Mouse (Mus musculus) limb, embryonic 13.5 days (tissue): ENCODE measurements at regions not wholly inside any gene's neighbourhood (a gene's known extent, or its start where the extent isn't known, plus 50 kb on each side); places are given as distances from the start of the nearest gene placed in this dataset.
"Not testable (repeated sequence)": the region's sequence is repeated elsewhere in the genome, so short reads cannot be mapped to it uniquely, and the experiment has no call there.

Experiments used
- ATAC-seq: fragments of 200-750 bp; cut with Nextera tagmentation; 2 replicates; pipeline ENCODE4 v1.8.0; 2017; ENCODE audit warnings: low read depth, moderate number of reproducible peaks, moderate TSS enrichment; ENCODE audit not compliant: low FRiP score
- H3K27ac ChIP-seq: fragments of 300-500 bp; sonication (generic); 2 replicates; pipeline ENCODE4 v1.5.1; 2015; ENCODE audit warnings: inconsistent platforms, mild to moderate bottlenecking, moderate library complexity
- H3K27me3 ChIP-seq: fragments of 300-500 bp; sonication (generic); 2 replicates; pipeline ENCODE4 v1.6.1; 2015; ENCODE audit warnings: mild to moderate bottlenecking, inconsistent platforms
- H3K36me3 ChIP-seq: fragments of 300-500 bp; sonication (generic); 2 replicates; pipeline ENCODE4 v1.6.1; 2015; ENCODE audit warnings: inconsistent platforms, mild to moderate bottlenecking, moderate library complexity
- H3K4me1 ChIP-seq: fragments of 300-500 bp; sonication (generic); 2 replicates; pipeline ENCODE4 v1.6.1; 2015; ENCODE audit warnings: inconsistent platforms
- H3K4me2 ChIP-seq: fragments of 300-500 bp; sonication (generic); replicated peaks from 2 replicates; pipeline ENCODE4 v1.6.1; 2015; ENCODE audit warnings: inconsistent platforms, mild to moderate bottlenecking, moderate library complexity
- H3K4me3 ChIP-seq: fragments of 300-500 bp; sonication (generic); 2 replicates; pipeline ENCODE4 v1.5.1; 2015; ENCODE audit warnings: moderate library complexity, mild to moderate bottlenecking, inconsistent platforms
- H3K9ac ChIP-seq: fragments of 300-500 bp; sonication (generic); 2 replicates; pipeline ENCODE4 v1.6.1; 2015; ENCODE audit warnings: mild to moderate bottlenecking, inconsistent platforms
- H3K9me3 ChIP-seq: fragments of 300-500 bp; sonication (generic); 2 replicates; pipeline ENCODE4 v1.6.1; 2016; ENCODE audit warnings: inconsistent platforms
- WGBS: fragments of 180-500 bp; shearing (Covaris S2); methylation state at CpG from one replicate; pipeline ENCODE4 v1.1.7; 2015; 5-methylcytosine and 5-hydroxymethylcytosine counted together

- H3K4me2 ChIP-seq, result no peak overlapping the region
- H3K4me3 ChIP-seq, result no peak overlapping the region
- ATAC-seq, result no peak
- H3K9me3 ChIP-seq, result no peaks in the 10 kb centered on the region
- no peaks in the 10 kb centered on the region for H3K36me3 ChIP-seq
- H3K27me3 ChIP-seq, result no peaks in the 10 kb centered on the region
- no peaks in the 10 kb centered on the region for H3K4me1 ChIP-seq
- H3K9ac ChIP-seq, result no peak overlapping the region
- no peak overlapping the region for H3K27ac ChIP-seq
- 91% methylated on average over 3 of the region's 3 CpGs for WGBS
Measured at GRCm38 (mm10) chr14:108828668-108829067, 85.3 kb downstream of the Slitrk1 start.

GRCm38 (mm10) chr14:108821539-108821938 is 92.4 kb downstream of the Slitrk1 start:
- Histone ChIP-seq H3K4me2 (no peak overlapping the region), H3K27me3 (no peaks in the 10 kb centered on the region)

GRCm38 (mm10) chr14:108819370-108819769 is 94.6 kb downstream of the Slitrk1 start:
- Histone ChIP-seq H3K4me3 (no peak overlapping the region), H3K4me2 (no peak overlapping the region), H3K27me3 (no peaks in the 10 kb centered on the region), H3K27ac (no peak overlapping the region), H3K4me1 (no peaks in the 10 kb centered on the region), H3K36me3 (no peaks in the 10 kb centered on the region), H3K9me3 (no peaks in the 10 kb centered on the region), H3K9ac (no peak overlapping the region)
- no peak for ATAC-seq
- WGBS, result 67% methylated on average over 1 of the region's 1 CpGs

More at GRCm38 (mm10) chr14:108821539-108821938, 92.4 kb downstream of the Slitrk1 start:
- Histone ChIP-seq H3K9ac (no peak overlapping the region), H3K27ac (no peak overlapping the region), H3K4me1 (no peaks in the 10 kb centered on the region), H3K9me3 (no peaks in the 10 kb centered on the region), H3K4me3 (no peak overlapping the region), H3K36me3 (no peaks in the 10 kb centered on the region)
- WGBS, result 84% methylated on average over 4 of the region's 4 CpGs
- ATAC-seq, result no peak

- Histone ChIP-seq H3K4me1 (no peaks in the 10 kb centered on the region), H3K9me3 (no peaks in the 10 kb centered on the region), H3K27me3 (no peaks in the 10 kb centered on the region), H3K27ac (no peak overlapping the region), H3K9ac (no peak overlapping the region), H3K36me3 (no peaks in the 10 kb centered on the region), H3K4me2 (no peak overlapping the region), H3K4me3 (no peak overlapping the region)
- ATAC-seq, result no peak
- WGBS, result 74% methylated on average over 5 of the region's 5 CpGs
Measured at GRCm38 (mm10) chr14:108805394-108805982, 108.5 kb downstream of the Slitrk1 start.

- no peaks in the 10 kb centered on the region for H3K9me3 ChIP-seq
- no peak overlapping the region for H3K9ac ChIP-seq
- no peaks in the 10 kb centered on the region for H3K36me3 ChIP-seq
- no peaks in the 10 kb centered on the region for H3K27me3 ChIP-seq
- H3K4me1 ChIP-seq, result no peaks in the 10 kb centered on the region
- 85% methylated on average over 3 of the region's 3 CpGs for WGBS
- H3K4me2 ChIP-seq, result no peak overlapping the region
- H3K4me3 ChIP-seq, result no peak overlapping the region
- no peak overlapping the region for H3K27ac ChIP-seq
- no peak for ATAC-seq
Measured at GRCm38 (mm10) chr14:108798884-108799283, 115.1 kb downstream of the Slitrk1 start.

- Histone ChIP-seq H3K4me3 (no peak overlapping the region), H3K27me3 (no peaks in the 10 kb centered on the region), H3K4me1 (no peaks in the 10 kb centered on the region), H3K9me3 (no peaks in the 10 kb centered on the region), H3K9ac (no peak overlapping the region), H3K27ac (no peak overlapping the region), H3K36me3 (no peaks in the 10 kb centered on the region), H3K4me2 (no peak overlapping the region)
- no peak for ATAC-seq
- WGBS, result 87% methylated on average over 3 of the region's 3 CpGs
Measured at GRCm38 (mm10) chr14:108792445-108792844, 121.5 kb downstream of the Slitrk1 start.

GRCm38 (mm10) chr14:108791296-108791695 is 122.7 kb downstream of the Slitrk1 start:
- no peak overlapping the region for H3K4me3 ChIP-seq
- no peak overlapping the region for H3K4me2 ChIP-seq
- no peaks in the 10 kb centered on the region for H3K4me1 ChIP-seq
- 32% methylated on average over 1 of the region's 1 CpGs for WGBS
- no peaks in the 10 kb centered on the region for H3K36me3 ChIP-seq
- no peaks in the 10 kb centered on the region for H3K9me3 ChIP-seq
- no peak for ATAC-seq
- no peaks in the 10 kb centered on the region for H3K27me3 ChIP-seq
- H3K9ac ChIP-seq, result no peak overlapping the region
- H3K27ac ChIP-seq, result no peak overlapping the region

GRCm38 (mm10) chr14:108748730-108749129 is 165.2 kb downstream of the Slitrk1 start:
- Histone ChIP-seq H3K4me3 (no peak overlapping the region), H3K36me3 (no peaks in the 10 kb centered on the region), H3K4me1 (no peaks in the 10 kb centered on the region), H3K4me2 (no peak overlapping the region), H3K27me3 (no peaks in the 10 kb centered on the region), H3K9ac (no peak overlapping the region), H3K27ac (no peak overlapping the region), H3K9me3 (no peaks in the 10 kb centered on the region)
- no peak for ATAC-seq

GRCm38 (mm10) chr14:108711811-108712210 is 202.1 kb downstream of the Slitrk1 start:
- H3K4me3 ChIP-seq, result no peak overlapping the region
- no peak overlapping the region for H3K4me2 ChIP-seq
- no peaks in the 10 kb centered on the region for H3K4me1 ChIP-seq
- peak; percentile 44; the same call in 1 of the 2 replicates for ATAC-seq
- 63% methylated on average over 6 of the region's 6 CpGs for WGBS
- H3K36me3 ChIP-seq, result no peaks in the 10 kb centered on the region
- H3K27ac ChIP-seq, result no peak overlapping the region
- H3K9ac ChIP-seq, result no peak overlapping the region
- no peaks in the 10 kb centered on the region for H3K27me3 ChIP-seq
- H3K9me3 ChIP-seq, result no peaks in the 10 kb centered on the region

GRCm38 (mm10) chr14:108709101-108709631 is 204.8 kb downstream of the Slitrk1 start:
- Histone ChIP-seq H3K4me3 (no peak overlapping the region), H3K27me3 (no peaks in the 10 kb centered on the region), H3K9me3 (no peaks in the 10 kb centered on the region), H3K4me2 (no peak overlapping the region), H3K36me3 (no peaks in the 10 kb centered on the region), H3K9ac (no peak overlapping the region), H3K27ac (no peak overlapping the region), H3K4me1 (no peaks in the 10 kb centered on the region)
- peak; percentile 87 for ATAC-seq

- H3K4me2 ChIP-seq, H3K27ac ChIP-seq, H3K9me3 ChIP-seq, H3K9ac ChIP-seq, H3K36me3 ChIP-seq, H3K27me3 ChIP-seq, ATAC-seq, H3K4me1 ChIP-seq, H3K4me3 ChIP-seq: not testable (repeated sequence)
- WGBS, result 88% methylated on average over 5 of the region's 5 CpGs
Measured at GRCm38 (mm10) chr14:108704662-108705061, 209.3 kb downstream of the Slitrk1 start.

GRCm38 (mm10) chr14:108664864-108665263 is 249.1 kb downstream of the Slitrk1 start:
- Histone ChIP-seq H3K27me3 (no peaks in the 10 kb centered on the region), H3K9ac (no peak overlapping the region), H3K4me3 (no peak overlapping the region), H3K36me3 (no peaks in the 10 kb centered on the region), H3K9me3 (peaks cover 6% of the 10 kb centered on the region; the same call in 1 of the 2 replicates), H3K27ac (no peak overlapping the region), H3K4me2 (no peak overlapping the region), H3K4me1 (no peaks in the 10 kb centered on the region)
- no peak for ATAC-seq
- 85% methylated on average over 6 of the region's 6 CpGs for WGBS

GRCm38 (mm10) chr14:108638291-108638690 is 275.7 kb downstream of the Slitrk1 start:
- 78% methylated on average over 2 of the region's 2 CpGs for WGBS
- no peak overlapping the region for H3K4me3 ChIP-seq
- H3K27me3 ChIP-seq, result no peaks in the 10 kb centered on the region
- no peaks in the 10 kb centered on the region for H3K9me3 ChIP-seq
- no peaks in the 10 kb centered on the region for H3K4me1 ChIP-seq
- H3K4me2 ChIP-seq, result no peak overlapping the region
- no peaks in the 10 kb centered on the region for H3K36me3 ChIP-seq
- no peak overlapping the region for H3K27ac ChIP-seq
- H3K9ac ChIP-seq, result no peak overlapping the region
- no peak for ATAC-seq
